Mouse (Mus musculus) frontal cortex, postnatal 25 days (tissue): ENCODE measurements at regions not wholly inside any gene's neighbourhood (a gene's known extent, or its start where the extent isn't known, plus 50 kb on each side); places are given as distances from the start of the nearest gene placed in this dataset.

Source experiments
- DNase-seq, 2 experiments: peaks; one replicate each; pipeline ENCODE4 v3.0.0; 2022; ENCODE audit warnings: low spot score in 2 of 2

DNA sequence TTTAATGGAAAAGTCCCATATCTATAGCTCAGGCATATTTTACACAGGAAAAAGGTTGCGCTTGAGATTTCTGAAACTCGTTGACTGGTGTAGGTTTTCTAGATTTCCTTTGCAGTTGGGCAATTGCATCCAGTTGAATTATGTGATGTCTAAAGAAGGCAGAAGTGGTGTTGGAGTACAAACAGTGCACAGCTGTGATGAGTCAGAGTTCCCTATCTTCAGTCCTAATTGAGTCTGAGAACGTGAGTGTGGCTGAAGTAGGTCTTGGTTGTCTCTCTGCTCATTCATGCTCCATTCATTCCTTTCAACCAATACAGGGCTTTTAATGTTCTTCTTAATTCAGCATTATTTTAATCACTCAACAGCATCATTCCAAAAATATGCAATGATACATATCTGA, 142.9 kb upstream of the Dpyd start:
- no peak for DNase-seq

DNA sequence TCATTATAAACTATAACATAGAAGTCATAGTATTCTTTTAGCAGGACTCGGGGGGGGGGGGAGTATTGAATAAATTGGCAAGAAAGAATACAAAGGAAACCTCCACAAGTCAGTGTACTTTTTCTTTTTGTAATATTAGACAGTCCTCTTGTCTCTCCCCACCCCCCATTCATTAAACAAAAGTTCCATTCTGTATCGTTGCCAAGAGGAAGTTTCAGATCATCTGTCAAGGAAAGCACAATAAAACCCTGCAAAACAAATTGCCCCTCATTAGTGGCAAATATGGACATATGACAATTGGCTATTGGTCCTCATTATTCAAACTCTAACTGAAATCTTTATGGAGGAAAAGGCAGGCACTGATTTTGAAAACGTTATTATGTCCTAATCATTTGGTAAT, 140.2 kb upstream of the Dpyd start:
- DNase-seq = no peak

DNA sequence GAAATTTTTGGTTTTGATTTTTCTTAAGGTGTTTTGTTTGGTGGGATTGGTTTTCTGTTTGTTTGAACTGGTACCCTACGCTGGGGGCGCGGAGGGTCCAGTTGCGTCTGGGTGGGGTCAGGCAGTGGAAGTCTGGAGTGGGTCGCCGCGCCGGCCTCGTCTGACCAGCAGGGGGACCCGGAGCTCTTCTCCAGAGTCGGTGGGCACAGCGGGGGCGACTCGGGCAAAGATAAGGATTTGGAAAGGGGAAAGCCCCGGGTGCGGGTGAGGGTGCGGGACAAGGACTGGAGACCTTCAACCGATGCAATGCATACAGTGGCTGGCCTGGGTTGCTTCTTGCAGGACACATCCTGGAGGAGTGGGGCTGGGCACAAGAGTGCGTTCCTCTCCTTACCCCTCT, 136.2 kb upstream of the Dpyd start:
- DNase-seq = no peak

DNA sequence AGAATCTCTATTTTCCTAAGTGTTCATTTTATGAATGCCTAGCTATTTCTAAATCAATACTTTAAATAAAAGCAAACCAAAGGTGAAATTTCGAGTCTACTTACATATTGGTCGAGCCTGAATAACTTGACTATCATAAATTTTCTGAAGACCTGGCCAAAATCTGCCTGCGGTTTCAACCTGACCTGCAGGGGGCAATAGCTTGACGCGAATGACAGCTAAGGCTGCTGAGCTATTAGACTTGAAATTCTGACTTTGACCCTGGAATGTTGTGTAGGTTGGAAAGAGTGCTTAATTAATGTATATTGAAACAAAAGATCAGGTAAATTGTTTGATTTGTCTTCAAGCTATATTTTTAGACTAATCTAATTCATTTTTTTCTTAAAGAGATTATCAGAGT, 133.4 kb upstream of the Dpyd start:
- DNase-seq = peak; percentile 70 to 71

DNA sequence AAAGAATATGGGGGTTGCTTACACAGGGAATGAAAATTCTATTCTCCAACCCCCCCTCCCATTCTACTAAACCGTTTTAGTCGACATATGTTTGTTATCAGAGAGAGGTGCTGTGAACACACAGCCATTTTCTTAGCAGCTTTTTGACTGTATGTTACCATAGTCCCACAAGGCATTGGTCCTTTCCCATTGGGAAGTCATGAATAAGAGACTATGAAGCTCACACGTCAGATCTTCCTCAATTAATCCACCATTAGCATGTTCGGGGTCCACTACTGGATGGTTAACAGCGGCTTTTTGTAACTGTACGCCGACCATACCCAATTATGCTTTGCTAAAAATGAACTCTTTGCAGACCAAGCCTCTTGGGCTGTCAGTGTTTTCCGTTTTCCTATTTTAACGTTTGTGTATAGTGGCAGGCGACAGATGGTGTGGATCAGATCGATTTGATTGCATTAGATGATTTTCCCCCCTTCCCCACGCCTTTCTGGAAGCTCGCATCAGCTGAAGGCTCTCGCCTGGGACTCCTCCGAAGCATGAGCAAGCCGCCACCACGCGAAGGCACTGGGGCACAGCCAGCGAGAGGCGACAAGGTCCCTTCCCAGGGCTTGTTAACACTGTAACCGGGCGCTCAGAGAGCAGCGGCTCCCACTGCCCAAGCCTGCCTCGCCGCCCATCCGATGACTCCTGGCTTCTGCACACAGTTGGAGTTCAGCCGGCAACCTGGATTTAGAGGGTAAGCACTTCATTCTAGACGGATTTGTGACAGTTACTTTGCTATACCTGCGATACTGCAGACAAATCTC, 131.9 kb upstream of the Dpyd start:
- DNase-seq = peak; percentile 42 to 53

DNA sequence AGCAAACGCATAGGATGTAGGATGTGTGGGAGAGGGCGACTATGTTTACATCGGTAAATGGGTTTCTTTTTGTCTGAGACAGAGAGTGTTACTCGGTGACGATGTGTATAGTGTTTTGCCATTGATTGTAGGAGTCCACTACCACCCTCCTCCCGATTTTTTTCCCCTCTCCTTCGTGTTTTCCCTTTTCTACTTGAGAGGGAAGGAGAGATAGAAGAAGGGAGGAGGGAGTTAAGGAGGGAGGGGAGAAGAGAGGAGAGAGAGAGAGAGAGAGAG, 131.4 kb upstream of the Dpyd start:
- DNase-seq = no peak

DNA sequence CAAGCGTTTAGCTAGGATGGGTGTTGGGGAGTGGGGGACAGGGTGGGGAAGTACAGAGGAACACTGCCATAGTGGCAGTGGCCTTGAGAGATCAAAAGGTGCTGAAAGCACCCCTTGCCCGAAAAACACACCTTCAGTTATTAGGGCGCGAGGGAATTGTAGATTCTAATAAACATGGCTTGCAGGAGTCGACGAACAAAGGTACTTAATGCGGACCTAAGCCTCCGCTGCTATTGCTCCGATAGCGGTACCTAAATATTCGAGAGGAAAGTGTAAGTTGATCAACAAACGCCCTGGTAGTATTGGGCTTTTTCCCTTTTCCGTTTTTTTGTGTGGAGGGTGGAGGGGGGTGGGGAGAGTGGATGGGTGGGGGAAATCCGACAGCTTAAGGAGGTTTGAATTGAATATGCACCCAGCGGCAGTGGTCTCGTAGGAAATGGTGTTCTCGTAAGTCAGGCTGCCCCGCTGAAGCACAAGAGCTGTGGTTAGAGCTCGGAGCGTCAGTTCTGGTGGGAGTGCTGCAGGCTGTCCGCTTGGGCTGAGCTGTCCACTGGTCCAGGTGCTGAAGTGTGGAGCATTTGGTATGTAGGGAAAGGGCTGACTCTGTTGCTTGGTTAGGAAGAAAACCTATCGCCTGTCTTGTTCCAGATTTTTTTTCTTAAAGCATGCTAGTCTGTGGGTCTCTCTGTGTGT, 130.8 kb upstream of the Dpyd start:
- DNase-seq = peak; percentile 45 to 52

DNA sequence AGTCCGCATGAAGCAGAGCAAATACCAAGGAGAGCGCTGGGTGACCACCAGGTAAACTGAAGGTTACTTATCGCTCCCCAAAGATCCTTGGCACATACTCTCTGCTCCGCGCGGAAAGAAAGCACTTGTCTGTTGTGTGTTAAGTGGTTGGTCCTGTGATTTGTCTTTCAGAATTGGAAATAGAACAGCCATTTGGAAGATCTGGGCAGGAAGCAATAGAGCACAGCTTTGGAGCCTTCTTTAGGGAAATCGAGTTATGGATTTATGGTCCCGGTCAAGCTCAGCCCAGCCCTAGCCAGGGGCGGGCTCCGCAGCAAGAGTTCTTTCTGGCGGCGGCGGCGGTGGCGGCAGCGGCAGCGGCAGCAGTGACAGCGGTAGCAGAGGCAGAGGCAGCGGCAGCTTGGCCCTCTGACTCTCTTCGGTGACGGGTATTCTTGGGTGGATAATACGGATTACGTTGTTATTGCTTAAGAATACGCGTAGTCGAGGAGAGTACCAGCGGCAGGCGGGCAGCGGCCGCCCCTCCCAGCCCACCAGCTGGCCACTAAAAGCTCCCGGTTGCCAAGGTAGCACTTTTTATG, 128.4 kb upstream of the Dpyd start:
- peak; percentile 21 to 43 for DNase-seq

DNA sequence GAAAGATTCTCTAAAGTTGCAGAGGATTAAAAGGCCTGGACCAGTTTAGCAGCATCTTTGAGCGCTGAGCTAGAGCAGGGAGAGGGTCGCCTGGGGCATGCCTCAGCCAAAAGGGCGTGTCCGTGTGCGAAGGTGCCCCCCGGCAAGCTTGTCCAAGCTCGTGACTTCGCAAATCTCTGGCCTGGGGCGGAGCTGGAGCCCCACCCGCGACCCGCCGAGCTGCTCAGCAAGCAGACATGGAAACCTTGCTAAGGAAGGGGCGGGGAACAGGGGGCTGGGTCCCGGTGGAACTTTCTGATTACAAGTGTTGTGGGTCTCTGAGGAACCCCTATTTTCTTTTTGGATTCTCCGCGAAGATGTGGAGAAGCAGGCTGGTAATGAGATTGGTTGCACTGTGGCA, 127.6 kb upstream of the Dpyd start:
- peak in 1 of 2 experiments; percentile 14 for DNase-seq

DNA sequence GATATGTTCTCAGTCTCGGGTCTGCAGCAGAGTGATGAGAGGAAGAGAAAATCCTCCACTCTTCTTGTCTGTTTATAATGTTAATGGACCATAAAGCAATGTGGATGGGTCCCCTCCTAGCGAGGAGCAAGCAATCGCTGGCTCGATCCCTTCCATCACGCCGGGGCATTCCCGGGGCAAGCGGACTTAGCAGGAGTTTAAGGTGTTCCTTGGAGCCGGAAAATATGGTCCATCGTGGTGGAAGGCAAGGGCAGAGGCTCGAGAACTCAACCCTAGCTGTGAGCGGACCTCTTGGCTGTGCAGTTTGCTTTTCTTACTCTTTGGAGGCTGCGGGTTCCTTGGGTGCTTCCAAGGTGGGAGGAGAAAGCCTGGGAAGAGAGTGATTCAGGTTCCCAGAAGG, 127.1 kb upstream of the Dpyd start:
- no peak for DNase-seq

DNA sequence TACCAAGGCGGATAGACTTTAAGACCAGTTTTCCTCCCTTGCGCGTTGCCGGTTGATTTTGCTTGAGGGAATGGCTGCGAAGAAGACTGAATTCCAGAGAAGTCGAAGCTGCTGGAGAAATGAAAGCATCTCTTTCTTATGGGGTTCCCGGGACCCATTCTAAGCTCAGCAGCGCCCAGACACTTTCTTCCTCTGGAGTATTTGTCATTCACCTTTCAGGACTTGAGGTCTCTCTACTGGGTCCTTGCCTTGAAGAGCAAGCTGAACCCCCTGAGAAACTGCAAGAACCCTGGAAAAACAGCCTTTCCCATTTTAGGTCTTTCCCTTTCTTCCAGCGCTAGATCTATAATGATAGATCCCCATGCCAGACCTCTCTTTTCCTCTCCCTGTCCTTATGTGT, 126.7 kb upstream of the Dpyd start:
- DNase-seq = no peak

DNA sequence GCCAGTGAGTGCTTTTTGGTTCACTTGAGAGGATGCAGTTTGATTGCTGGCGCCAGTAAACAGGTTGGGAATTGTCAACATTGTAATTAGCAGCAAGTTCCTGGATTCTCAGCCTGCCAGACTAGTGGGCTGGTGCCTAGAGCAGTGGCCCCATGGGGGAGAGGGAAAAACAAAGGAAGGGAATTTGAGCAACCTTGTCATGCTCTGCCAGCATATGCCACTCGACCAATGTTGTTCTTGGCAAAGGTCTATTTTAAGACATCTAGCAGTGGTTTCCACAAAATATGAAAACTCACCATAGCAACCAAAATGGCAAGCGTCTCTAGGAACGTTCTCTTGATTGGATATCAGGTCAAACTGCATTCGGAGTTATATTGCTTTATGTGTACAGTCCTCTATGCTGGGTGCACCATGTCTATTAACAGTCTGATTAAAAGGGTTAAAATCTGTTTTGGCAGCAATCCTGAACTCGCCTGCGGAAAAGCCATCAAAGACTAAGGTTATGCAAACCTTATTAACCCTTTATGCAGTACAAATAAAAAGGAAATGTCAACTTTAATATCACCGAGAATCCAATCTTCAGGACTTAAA, 118.1 kb upstream of the Dpyd start:
- no peak for DNase-seq

DNA sequence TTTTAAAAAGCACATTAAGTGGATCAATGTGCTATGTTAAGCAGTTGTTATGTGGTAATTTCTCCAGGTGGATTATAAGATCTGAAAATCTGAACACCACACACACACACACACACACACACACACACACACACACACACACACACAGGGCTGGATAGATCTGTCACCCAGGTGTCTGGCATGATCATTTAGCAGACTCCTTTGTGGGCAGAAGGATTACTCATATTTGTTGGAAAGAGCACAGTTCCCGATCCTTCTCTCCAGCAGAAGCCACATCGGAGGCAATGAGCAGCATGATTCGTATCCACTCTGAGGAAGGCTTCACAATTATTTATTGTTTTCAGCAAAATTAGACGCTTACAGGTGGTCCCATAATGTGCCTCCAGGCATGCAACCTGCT, 116.6 kb upstream of the Dpyd start:
- no peak for DNase-seq

DNA sequence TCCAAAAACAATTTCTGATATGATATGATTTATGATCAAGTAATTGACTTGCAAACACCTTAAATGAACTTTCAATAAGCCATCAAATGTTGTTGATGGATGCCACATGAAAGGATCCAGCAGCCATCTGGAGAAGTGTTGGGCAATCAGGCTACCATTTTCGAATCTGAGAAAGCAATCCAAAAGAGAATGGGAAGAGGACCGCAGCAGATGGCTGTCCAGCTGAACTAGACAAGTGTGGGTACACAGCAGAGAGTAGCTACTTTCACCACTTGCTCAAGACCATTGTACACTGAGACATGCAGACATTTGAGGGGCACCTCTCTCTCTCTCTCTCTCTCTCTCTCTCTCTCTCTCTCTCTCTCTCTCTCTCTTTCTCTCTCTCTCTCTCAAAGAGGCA, 102.3 kb upstream of the Dpyd start:
- DNase-seq = no peak

DNA sequence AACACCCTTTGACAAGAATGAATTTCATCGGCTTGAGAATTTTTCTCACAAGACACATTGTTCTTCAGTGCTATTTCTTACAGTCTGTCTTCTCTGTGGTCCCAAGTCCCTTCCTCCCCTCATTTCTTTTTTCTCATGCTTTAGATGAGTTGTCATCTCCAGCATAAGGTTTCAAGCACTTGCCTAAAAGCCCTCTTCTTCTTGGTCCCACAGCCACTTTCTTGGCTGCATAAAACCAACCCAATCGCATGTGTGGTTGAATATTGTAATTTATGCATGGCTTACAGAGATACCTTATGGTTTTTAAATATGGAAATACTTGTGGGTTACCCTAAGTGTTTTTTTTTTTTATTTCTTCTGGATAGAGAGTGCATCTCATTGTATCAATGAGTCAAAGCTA, 96.3 kb upstream of the Dpyd start:
- DNase-seq = no peak

DNA sequence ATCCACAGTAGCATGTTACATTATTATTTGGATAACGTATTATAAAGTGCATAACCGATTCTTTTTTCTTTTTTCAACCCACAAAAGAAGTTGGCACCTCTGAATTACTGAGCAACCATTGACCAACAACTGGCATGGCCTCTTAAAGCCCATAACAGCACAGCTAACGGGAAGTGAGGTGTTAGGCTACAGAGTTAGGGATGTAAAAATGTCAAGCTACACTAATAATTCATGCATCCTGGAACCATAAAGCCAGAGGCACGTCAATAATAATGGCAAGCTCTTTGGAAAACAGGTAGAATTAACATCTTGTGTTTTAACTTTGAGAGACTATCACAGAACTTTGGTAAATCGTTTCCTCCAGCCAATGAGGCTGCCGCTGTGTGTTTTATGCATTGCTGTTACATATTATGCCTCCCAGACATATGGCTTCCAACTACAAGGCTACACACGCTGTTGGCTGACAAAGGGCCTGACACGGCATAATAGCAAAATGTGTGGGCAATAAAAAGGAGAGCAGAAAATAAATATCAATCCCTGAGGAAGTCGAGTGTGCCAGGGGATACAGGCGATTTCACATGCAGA, 89.6 kb upstream of the Dpyd start:
- DNase-seq = no peak

DNA sequence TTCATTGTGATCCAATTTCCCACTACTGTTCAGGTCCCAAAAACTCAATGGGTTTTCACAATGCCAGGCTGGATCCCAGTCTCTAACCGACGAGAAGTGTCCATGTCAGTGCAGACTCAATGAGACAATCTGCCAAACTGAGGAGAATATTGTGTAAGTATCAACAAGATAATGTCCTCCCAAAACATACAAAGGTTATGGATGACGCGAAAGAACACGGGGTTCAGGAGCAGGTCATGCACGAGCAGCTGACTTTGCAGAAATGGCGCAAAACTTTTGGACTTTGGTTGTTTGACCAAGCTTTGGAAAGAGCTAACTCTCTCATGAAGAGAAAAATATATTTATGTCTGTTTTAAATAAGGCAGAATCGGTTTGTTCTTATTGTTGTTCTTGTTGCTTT, 83.9 kb upstream of the Dpyd start:
- DNase-seq = no peak

DNA sequence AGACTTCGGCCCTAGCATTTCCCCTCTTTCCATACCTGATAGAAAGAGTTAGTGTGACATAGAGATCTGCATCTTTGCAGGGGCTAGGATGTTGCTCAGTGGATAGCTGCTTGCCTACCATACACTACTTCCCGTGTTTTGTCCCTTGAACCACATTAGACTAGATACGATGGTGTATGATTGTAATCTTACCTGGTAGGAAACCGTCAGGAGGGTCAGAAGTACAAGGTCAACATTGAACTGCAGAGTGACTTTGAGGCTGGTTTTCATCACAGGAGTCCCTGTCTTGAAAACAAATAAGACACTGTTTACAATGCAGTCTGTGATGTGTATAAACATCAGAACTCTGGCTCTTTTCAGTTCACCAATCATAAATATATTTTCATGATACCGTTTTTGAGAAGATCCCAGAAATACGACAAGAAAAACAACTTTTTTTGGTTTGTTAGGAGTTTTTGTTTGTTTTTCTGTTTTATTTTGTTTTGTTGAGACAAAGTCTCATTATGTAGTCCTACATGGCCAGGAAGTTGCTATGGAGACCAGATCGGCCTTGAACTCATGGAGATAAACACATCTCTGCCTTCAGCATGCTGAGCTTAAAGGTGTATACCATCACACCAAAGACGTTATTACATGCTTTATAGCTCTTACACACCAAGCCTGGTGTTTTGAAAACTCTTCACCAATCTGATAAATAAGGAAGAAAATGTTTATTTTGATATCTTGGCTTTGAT, 81.2 kb upstream of the Dpyd start:
- no peak for DNase-seq

DNA sequence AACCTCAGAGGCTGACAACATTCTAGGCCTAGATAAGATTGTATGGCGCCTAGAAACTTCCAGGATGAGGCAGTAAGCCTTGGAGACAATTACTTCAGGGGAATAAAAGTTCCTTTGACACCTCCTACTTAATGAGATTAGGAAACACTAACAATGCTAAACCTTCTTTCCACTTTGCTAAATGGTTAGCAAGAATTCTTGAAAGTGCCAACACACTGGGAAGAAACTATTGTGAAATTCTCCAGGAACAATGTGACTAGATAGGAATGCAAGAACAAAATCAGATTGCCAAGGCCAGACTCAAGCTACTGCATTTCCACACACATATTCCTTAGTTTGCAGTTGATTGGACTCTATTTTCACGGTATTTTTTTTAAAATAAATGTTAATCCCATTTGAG, 76.0 kb upstream of the Dpyd start:
- no peak for DNase-seq

DNA sequence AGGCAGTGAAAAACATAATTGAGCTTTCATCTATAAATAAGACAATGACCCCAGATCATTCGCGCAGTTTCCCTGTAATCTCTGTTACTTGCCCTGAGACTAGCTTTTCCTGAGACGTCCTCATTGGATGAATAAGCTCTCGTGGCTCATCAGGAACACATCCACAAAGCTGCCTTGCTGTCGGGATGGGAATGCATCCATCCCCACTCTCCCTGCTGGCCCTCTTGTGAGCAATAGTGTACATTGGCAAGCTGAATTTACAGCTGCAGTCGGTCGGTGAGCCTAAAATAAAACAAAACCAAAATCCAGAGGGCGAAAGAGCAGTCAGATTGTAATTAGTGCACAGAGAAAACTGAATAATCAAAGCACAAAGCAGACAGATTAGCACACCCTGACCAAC, 74.5 kb upstream of the Dpyd start:
- no peak for DNase-seq

DNA sequence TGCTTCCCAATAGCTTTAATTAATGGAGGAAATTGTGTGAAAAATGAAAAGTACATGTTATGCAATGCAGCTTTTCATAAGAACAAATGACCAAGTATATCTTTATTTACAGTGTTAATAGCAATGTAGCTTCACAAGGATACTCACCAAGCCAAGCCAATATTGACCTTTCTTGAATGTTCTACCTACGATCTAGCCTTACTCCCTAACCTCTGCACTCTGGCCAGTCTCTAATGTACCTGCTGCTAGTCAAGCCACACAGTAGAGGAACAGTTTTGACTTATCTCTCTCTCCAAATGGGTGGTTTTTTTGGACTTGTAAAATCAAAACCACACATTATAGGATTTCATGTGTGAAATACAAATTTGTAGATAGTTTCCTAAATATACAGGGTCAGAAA, 70.8 kb upstream of the Dpyd start:
- DNase-seq = no peak

DNA sequence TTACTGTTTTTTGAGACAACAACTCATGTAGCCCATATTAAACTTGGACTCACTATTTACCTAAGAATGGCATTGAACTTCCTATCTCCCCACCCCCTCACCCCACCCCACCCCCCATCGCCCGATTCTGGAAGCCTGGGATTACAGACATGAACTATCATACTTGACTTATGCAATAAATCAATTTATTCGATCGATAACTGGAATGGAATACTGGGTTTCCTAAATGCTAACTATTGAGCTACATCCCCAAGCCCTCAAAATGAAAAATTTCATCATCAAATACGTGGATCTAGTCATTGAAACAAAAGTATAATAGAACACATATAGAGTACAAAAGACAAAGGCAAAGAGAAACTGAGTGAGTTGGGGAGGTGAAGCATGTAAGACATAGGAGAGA, 70.1 kb upstream of the Dpyd start:
- DNase-seq = no peak
